Comparison of ENCODE assay signal across 8 mouse cellular contexts in the genomic region with DNA sequence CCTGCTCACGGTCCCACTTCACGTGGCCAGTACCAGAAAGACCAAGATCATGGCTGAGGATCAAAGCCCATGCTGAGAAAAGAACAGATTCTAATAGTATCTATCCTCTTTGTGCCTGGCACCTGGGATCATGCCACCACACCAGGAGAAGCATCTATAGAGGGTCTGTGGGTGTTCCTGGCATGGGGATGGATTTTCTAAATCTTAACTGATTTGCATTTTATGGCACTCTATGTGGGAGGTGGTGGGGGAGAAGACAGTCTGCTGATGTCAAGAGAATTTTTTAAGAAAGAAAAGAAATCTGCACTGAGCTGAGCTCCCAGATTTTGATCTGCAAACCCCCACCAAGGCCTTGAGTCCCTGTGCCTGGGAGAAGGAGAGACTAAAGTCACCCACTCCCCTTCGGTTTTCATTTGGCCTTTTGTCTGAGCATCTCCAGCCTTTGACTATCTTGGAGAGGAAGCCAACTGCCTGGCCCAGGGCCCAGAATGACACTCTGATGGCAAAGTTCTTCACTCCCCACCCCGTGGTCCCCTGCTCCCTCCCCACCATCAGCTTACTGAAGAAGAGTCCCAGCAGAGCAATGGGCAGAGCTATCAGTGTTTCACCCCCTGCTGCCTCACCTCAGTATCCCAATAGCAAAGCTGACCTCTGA. TPM values are rescaled to one million over a fixed set of nuclear protein-coding genes. Genes with fewer than 3 reads are reported as not detected.
DNase-seq lines count a peak whose midpoint lies in the region; ATAC-seq and TF ChIP-seq lines count a peak whose summit lies in the region.

No protein-coding gene starts in this region.

- TF ChIP-seq CTCF in heart, adult 2 months (IDR thresholded peaks at IDR 0.05), result no peak

- peak overlapping the region; percentile 96 for H3K27ac ChIP-seq in heart, adult 2 months
- H3K27ac ChIP-seq in midbrain, embryonic 15.5 days, result no peak overlapping the region

- intact Hi-C loops in heart, adult 2 months (cut with DNase I), result no loop called here

- H3K4me3 ChIP-seq in heart, adult 2 months, result peak overlapping the region; percentile 68
- H3K4me3 ChIP-seq in midbrain, embryonic 15.5 days, result peak overlapping the region; percentile 49

- H3K9ac ChIP-seq in heart, adult 2 months (ENCODE audit: low read depth, low read length), result peak overlapping the region; percentile 81
- no peak overlapping the region for H3K9ac ChIP-seq in midbrain, embryonic 15.5 days

- 32% methylated on average over 4 of the region's 4 CpGs for WGBS in heart, adult 2 months
- WGBS in midbrain, embryonic 15.5 days, result 39% methylated on average over 4 of the region's 4 CpGs

- no peaks in the 10 kb centered on the region for H3K27me3 ChIP-seq in heart, adult 2 months (ENCODE audit: control insufficient read depth, insufficient read depth, low read length)
- peaks cover 14% of the 10 kb centered on the region for H3K27me3 ChIP-seq in midbrain, embryonic 15.5 days (replicated peaks)

- H3K79me2 ChIP-seq in heart, adult 2 months (replicated peaks; ENCODE audit: control insufficient read depth, insufficient read depth, low read length), result peaks cover 3% of the 10 kb centered on the region; the same call in 1 of the 2 replicates

- peaks cover 24% of the 10 kb centered on the region for H3K36me3 ChIP-seq in heart, adult 2 months (ENCODE audit: control insufficient read depth, insufficient read depth, low read length)
- no peaks in the 10 kb centered on the region for H3K36me3 ChIP-seq in midbrain, embryonic 15.5 days (replicated peaks)

- H3K9me3 ChIP-seq in midbrain, embryonic 15.5 days, result no peaks in the 10 kb centered on the region

- H3K4me2 ChIP-seq in midbrain, embryonic 15.5 days, result peak overlapping the region; percentile 97

- peak; percentile 51 to 61 for DNase-seq in heart, adult 2 months
- no peak for DNase-seq in heart, adult 8-10 months (ENCODE audit: low spot score)
- DNase-seq in cerebellum, postnatal 36 days, result peak; percentile 48 to 54
- DNase-seq in heart, postnatal 4 days, result peak; percentile 58
- DNase-seq in yolk sac, embryonic 10.5 days (ENCODE audit: low spot score), result no peak
- no peak for DNase-seq in ovary, postnatal 14 days (ENCODE audit: low spot score)
- DNase-seq in retina, postnatal 1 day, result no peak

- no peak for TF ChIP-seq EP300 in heart, adult 2 months (IDR thresholded peaks at IDR 0.05; ENCODE audit: insufficient read depth, low read depth, low read length)

- no peak; the same call in 1 of the 2 replicates for TF ChIP-seq POLR2A in heart, adult 2 months (IDR thresholded peaks at IDR 0.05; ENCODE audit: insufficient read depth, low read depth, low read length)

- ATAC-seq in midbrain, embryonic 15.5 days (replicated peaks), result no peak

- H3K4me1 ChIP-seq in heart, adult 2 months (ENCODE audit: control insufficient read depth, insufficient read depth, low read length), result peaks cover 23% of the 10 kb centered on the region
- peaks cover 21% of the 10 kb centered on the region for H3K4me1 ChIP-seq in midbrain, embryonic 15.5 days

RNA-seq across cellular contexts. Expression of a gene that starts 2.1 kb away (rescaled TPM):
- 10 to 100 TPM; 16.1 to 16.2 TPM for total RNA-seq in heart, adult 2 months (2021)
- 11.5 and 22.4 TPM in 2 replicates for polyA plus RNA-seq in heart, adult 2 months (2012; rRNA removed)
- total RNA-seq in heart, adult 8-10 months (2022), result 10 to 100 TPM; 13.8 to 20.0 (median 16.1) TPM
- total RNA-seq in heart, postnatal 4 days (2021), result 10 to 100 TPM; 34.0 to 39.1 TPM
- 4.8 and 6.0 TPM in 2 replicates for polyA plus RNA-seq in midbrain, embryonic 15.5 days (2015; fragmentation: Nextera tagmentation; extraction: Ambion mirVana)

RNA-seq across cellular contexts. Expression of a gene that starts 19.1 kb away (rescaled TPM):
- total RNA-seq in heart, adult 2 months (2021), result 10 to 100 TPM in 1 of 2 experiments, 1 to 10 TPM in 1; 9.2 to 12.3 TPM
- 4.1 and 6.5 TPM in 2 replicates for polyA plus RNA-seq in heart, adult 2 months (2012; rRNA removed)
- 10 to 100 TPM in 2 of 4 experiments, 1 to 10 TPM in 2; 9.0 to 11.7 (median 10.7) TPM for total RNA-seq in heart, adult 8-10 months (2022)
- total RNA-seq in heart, postnatal 4 days (2021), result 10 to 100 TPM; 15.6 to 16.9 TPM
- 25.9 and 26.3 TPM in 2 replicates for polyA plus RNA-seq in midbrain, embryonic 15.5 days (2015; fragmentation: Nextera tagmentation; extraction: Ambion mirVana)

Comparison
In these comparisons a context has a peak if more than half of its experiments do, and no peak if none do; other contexts are left out.
1. DNase-seq: peak in heart, adult 2 months (2 of 2), cerebellum, postnatal 36 days (2 of 2) and heart, postnatal 4 days (single experiment); none in heart, adult 8-10 months (single experiment), yolk sac, embryonic 10.5 days (single experiment), ovary, postnatal 14 days (single experiment) and retina, postnatal 1 day (single experiment).